Mouse (Mus musculus): ENCODE measurements around the gene Mapk8ip2. TPM values are rescaled to one million over a fixed set of nuclear protein-coding genes. Genes with fewer than 3 reads are reported as not detected.

Gene Mapk8ip2
- polyA plus RNA-seq, 1 experiment from 2014 or later = 0.02 TPM

- WGBS (ENCODE audit: insufficient replicate concordance) = 86% methylated on average over 8 of the region's 8 CpGs
- no peaks in the 10 kb centered on the region for H3K9me3 ChIP-seq (replicated peaks)
These were observed 20.2 kb downstream of the Mapk8ip2 start for GRCm38 (mm10) chr15:89473921-89474320.

GRCm38 (mm10) chr15:89474596-89475292 lies 21.0 kb downstream of the Mapk8ip2 start:
- 80% methylated on average over 19 of the region's 19 CpGs for WGBS (ENCODE audit: insufficient replicate concordance)
- no peak for ATAC-seq (ENCODE audit: insufficient read depth)
- H3K27ac ChIP-seq (replicated peaks) = no peak overlapping the region
- H3K9me3 ChIP-seq (replicated peaks) = no peaks in the 10 kb centered on the region
- H3K9ac ChIP-seq = no peak overlapping the region
- H3K27me3 ChIP-seq = no peaks in the 10 kb centered on the region
- H3K4me1 ChIP-seq (replicated peaks) = peaks cover 26% of the 10 kb centered on the region
- H3K4me2 ChIP-seq = peak overlapping the region; percentile 89; the same call in 1 of the 2 replicates
- H3K4me3 ChIP-seq (replicated peaks) = no peak overlapping the region
- no peaks in the 10 kb centered on the region for H3K36me3 ChIP-seq (replicated peaks)

More at GRCm38 (mm10) chr15:89473921-89474320, 20.2 kb downstream of the Mapk8ip2 start:
- Histone ChIP-seq H3K4me2 (no peak overlapping the region), H3K4me3 (replicated peaks) (no peak overlapping the region), H3K4me1 (replicated peaks) (peaks cover 26% of the 10 kb centered on the region), H3K27ac (replicated peaks) (no peak overlapping the region), H3K27me3 (no peaks in the 10 kb centered on the region), H3K9ac (no peak overlapping the region), H3K36me3 (replicated peaks) (no peaks in the 10 kb centered on the region)
- no peak for ATAC-seq (ENCODE audit: insufficient read depth)

- WGBS (ENCODE audit: insufficient replicate concordance) = 44% methylated on average over 7 of the region's 7 CpGs
- H3K9me3 ChIP-seq (replicated peaks) = no peaks in the 10 kb centered on the region
- H3K4me3 ChIP-seq (replicated peaks) = peak overlapping the region; percentile 64
- ATAC-seq (ENCODE audit: insufficient read depth) = no peak
- 0 out of 2 replicates have a peak overlapping the region, but pooled peaks have one; percentile 56 for H3K9ac ChIP-seq
- no peaks in the 10 kb centered on the region for H3K27me3 ChIP-seq
- H3K4me1 ChIP-seq (replicated peaks) = peaks cover 26% of the 10 kb centered on the region
- no peak overlapping the region for H3K27ac ChIP-seq (replicated peaks)
- H3K4me2 ChIP-seq = peak overlapping the region; percentile 89
- H3K36me3 ChIP-seq (replicated peaks) = no peaks in the 10 kb centered on the region
These were observed 21.5 kb downstream of the Mapk8ip2 start for GRCm38 (mm10) chr15:89475293-89475600.

- Histone ChIP-seq H3K9ac (peak overlapping the region; percentile 56), H3K36me3 (replicated peaks) (no peaks in the 10 kb centered on the region)
- 9% methylated on average over 44 of the region's 44 CpGs for WGBS (ENCODE audit: insufficient replicate concordance)
These were observed 22.1 kb downstream of the Mapk8ip2 start for GRCm38 (mm10) chr15:89475611-89476474.

GRCm38 (mm10) chr15:89476475-89476815 lies 22.7 kb downstream of the Mapk8ip2 start:
- H3K9me3 ChIP-seq (replicated peaks) = no peaks in the 10 kb centered on the region
- ATAC-seq (ENCODE audit: insufficient read depth) = no peak
- H3K27me3 ChIP-seq = no peaks in the 10 kb centered on the region
- peak overlapping the region; percentile 64 for H3K4me3 ChIP-seq (replicated peaks)
- peak overlapping the region; percentile 54; the same call in 1 of the 2 replicates for H3K9ac ChIP-seq
- peak overlapping the region; percentile 68 for H3K27ac ChIP-seq (replicated peaks)
- no peaks in the 10 kb centered on the region for H3K36me3 ChIP-seq (replicated peaks)
- H3K4me2 ChIP-seq = peak overlapping the region; percentile 89
- peaks cover 26% of the 10 kb centered on the region for H3K4me1 ChIP-seq (replicated peaks)
- WGBS (ENCODE audit: insufficient replicate concordance) = 3% methylated on average over 5 of the region's 5 CpGs

More at GRCm38 (mm10) chr15:89475611-89476474, 22.1 kb downstream of the Mapk8ip2 start:
- peaks cover 26% of the 10 kb centered on the region for H3K4me1 ChIP-seq (replicated peaks)
- peak; percentile 95 for ATAC-seq (ENCODE audit: insufficient read depth)
- H3K4me3 ChIP-seq (replicated peaks) = peak overlapping the region; percentile 64
- H3K4me2 ChIP-seq = peak overlapping the region; percentile 89
- H3K27ac ChIP-seq (replicated peaks) = peak overlapping the region; percentile 68
- H3K9me3 ChIP-seq (replicated peaks) = no peaks in the 10 kb centered on the region
- no peaks in the 10 kb centered on the region for H3K27me3 ChIP-seq

GRCm38 (mm10) chr15:89477091-89477491 lies 23.4 kb downstream of the Mapk8ip2 start, which contains the start of gene Arsa:
Gene Arsa, minus strand, starts transcription at chr15:89477425.
- Histone ChIP-seq H3K9ac (peak within 1 kb of the TSS; percentile 54; the same call in 1 of the 2 replicates), H3K36me3 (replicated peaks) (no peaks in the 10 kb centered on the region), H3K27ac (replicated peaks) (peak within 1 kb of the TSS; percentile 68), H3K4me3 (replicated peaks) (peak within 1 kb of the TSS; percentile 64), H3K4me1 (replicated peaks) (peaks cover 26% of the 10 kb centered on the region), H3K27me3 (no peaks in the 10 kb centered on the region), H3K4me2 (peak within 1 kb of the TSS; percentile 89), H3K9me3 (replicated peaks) (no peaks in the 10 kb centered on the region)
- no peak for ATAC-seq (ENCODE audit: insufficient read depth)
- 24% methylated on average over 9 of the region's 9 CpGs for WGBS (ENCODE audit: insufficient replicate concordance)

GRCm38 (mm10) chr15:89477806-89478205 lies 24.1 kb downstream of the Mapk8ip2 start:
- Histone ChIP-seq H3K27me3 (no peaks in the 10 kb centered on the region), H3K4me2 (no peak overlapping the region), H3K4me1 (replicated peaks) (peaks cover 26% of the 10 kb centered on the region), H3K4me3 (replicated peaks) (no peak overlapping the region), H3K9ac (no peak overlapping the region), H3K9me3 (replicated peaks) (no peaks in the 10 kb centered on the region), H3K27ac (replicated peaks) (no peak overlapping the region), H3K36me3 (replicated peaks) (no peaks in the 10 kb centered on the region)
- WGBS (ENCODE audit: insufficient replicate concordance) = 61% methylated on average over 8 of the region's 8 CpGs
- no peak for ATAC-seq (ENCODE audit: insufficient read depth)

GRCm38 (mm10) chr15:89478622-89479021 lies 24.9 kb downstream of the Mapk8ip2 start:
- ATAC-seq (ENCODE audit: insufficient read depth) = no peak
- Histone ChIP-seq H3K4me2 (no peak overlapping the region), H3K27ac (replicated peaks) (no peak overlapping the region), H3K4me3 (replicated peaks) (no peak overlapping the region), H3K9me3 (replicated peaks) (no peaks in the 10 kb centered on the region), H3K36me3 (replicated peaks) (no peaks in the 10 kb centered on the region), H3K9ac (no peak overlapping the region), H3K4me1 (replicated peaks) (peaks cover 26% of the 10 kb centered on the region), H3K27me3 (no peaks in the 10 kb centered on the region)
- 60% methylated on average over 3 of the region's 3 CpGs for WGBS (ENCODE audit: insufficient replicate concordance)

- WGBS (ENCODE audit: insufficient replicate concordance) = 69% methylated on average over 8 of the region's 8 CpGs
- no peak overlapping the region for H3K27ac ChIP-seq (replicated peaks)
These were observed 26.9 kb downstream of the Mapk8ip2 start for GRCm38 (mm10) chr15:89480584-89480983.

GRCm38 (mm10) chr15:89488182-89488581 lies 34.5 kb downstream of the Mapk8ip2 start:
- 44% methylated on average over 12 of the region's 12 CpGs for WGBS (ENCODE audit: insufficient replicate concordance)
- ATAC-seq (ENCODE audit: insufficient read depth) = no peak

More at GRCm38 (mm10) chr15:89480584-89480983, 26.9 kb downstream of the Mapk8ip2 start:
- no peaks in the 10 kb centered on the region for H3K27me3 ChIP-seq
- H3K4me3 ChIP-seq (replicated peaks) = no peak overlapping the region
- no peak overlapping the region for H3K4me2 ChIP-seq
- ATAC-seq (ENCODE audit: insufficient read depth) = no peak
- no peaks in the 10 kb centered on the region for H3K9me3 ChIP-seq (replicated peaks)
- peaks cover 20% of the 10 kb centered on the region for H3K4me1 ChIP-seq (replicated peaks)
- H3K9ac ChIP-seq = no peak overlapping the region
- H3K36me3 ChIP-seq (replicated peaks) = no peaks in the 10 kb centered on the region

GRCm38 (mm10) chr15:89488611-89489117 lies 35.0 kb downstream of the Mapk8ip2 start:
- no peak overlapping the region for H3K4me3 ChIP-seq (replicated peaks)
- H3K36me3 ChIP-seq (replicated peaks) = no peaks in the 10 kb centered on the region
- no peaks in the 10 kb centered on the region for H3K27me3 ChIP-seq
- H3K9ac ChIP-seq = no peak overlapping the region
- no peak for ATAC-seq (ENCODE audit: insufficient read depth)
- 45% methylated on average over 14 of the region's 14 CpGs for WGBS (ENCODE audit: insufficient replicate concordance)
- H3K27ac ChIP-seq (replicated peaks) = no peak overlapping the region
- no peak overlapping the region for H3K4me2 ChIP-seq
- H3K4me1 ChIP-seq (replicated peaks) = no peaks in the 10 kb centered on the region
- no peaks in the 10 kb centered on the region for H3K9me3 ChIP-seq (replicated peaks)

More at GRCm38 (mm10) chr15:89488182-89488581, 34.5 kb downstream of the Mapk8ip2 start:
- Histone ChIP-seq H3K27me3 (no peaks in the 10 kb centered on the region), H3K4me2 (no peak overlapping the region), H3K27ac (replicated peaks) (no peak overlapping the region), H3K4me3 (replicated peaks) (no peak overlapping the region), H3K9ac (no peak overlapping the region), H3K4me1 (replicated peaks) (no peaks in the 10 kb centered on the region), H3K36me3 (replicated peaks) (no peaks in the 10 kb centered on the region), H3K9me3 (replicated peaks) (no peaks in the 10 kb centered on the region)

Data from liver, embryonic 15.5 days (tissue).